8 mouse cellular contexts compared by ENCODE assay signal in genomic region chr15:95792261-95793260, GRCm38 (mm10). TPM values are rescaled to one million over a fixed set of nuclear protein-coding genes. Genes with fewer than 3 reads are reported as not detected.
A peak's percentile ranks its signal among the peaks of the same experiment; 100 is the strongest.
DNase-seq lines count a peak whose midpoint lies in the region; ATAC-seq lines count a peak whose summit lies in the region.

No protein-coding gene starts in this region.

- peaks cover 47% of the 10 kb centered on the region for H3K4me1 ChIP-seq in kidney, embryonic 14.5 days (ENCODE audit: control insufficient read depth, insufficient read depth, low read length)
- peaks cover 48% of the 10 kb centered on the region for H3K4me1 ChIP-seq in hindbrain, embryonic 10.5 days (replicated peaks)

- H3K9me3 ChIP-seq in kidney, embryonic 14.5 days (ENCODE audit: control insufficient read depth, low read length) = no peaks in the 10 kb centered on the region
- no peaks in the 10 kb centered on the region for H3K9me3 ChIP-seq in hindbrain, embryonic 10.5 days

- no peak overlapping the region for H3K9ac ChIP-seq in kidney, embryonic 14.5 days (ENCODE audit: low read depth, low read length)

- DNase-seq in kidney, adult 18-20 months = no peak
- DNase-seq in ZHBTc4 (ENCODE audit: low read depth, low spot score) = peak; percentile 42
- peak; percentile 43 for DNase-seq in hindbrain, embryonic 10.5 days (ENCODE audit: low spot score)
- DNase-seq in lung, postnatal 10 days = peak; percentile 55
- peak; percentile 67 for DNase-seq in splenic B cell, adult 2 months (ENCODE audit: low read depth, low spot score)
- DNase-seq in layer of hippocampus, adult 9-11 months = no peak
- DNase-seq in adrenal gland, adult 8-10 months = no peak

- peak overlapping the region; percentile 88; the same call in 1 of the 2 replicates for H3K4me2 ChIP-seq in kidney, embryonic 14.5 days (replicated peaks; ENCODE audit: low read depth, low read length)

- no peaks in the 10 kb centered on the region for H3K27me3 ChIP-seq in kidney, embryonic 14.5 days (ENCODE audit: control insufficient read depth, insufficient read depth, low read length)
- H3K27me3 ChIP-seq in hindbrain, embryonic 10.5 days (ENCODE audit: insufficient read depth, poor library complexity, severe bottlenecking) = peaks cover 20% of the 10 kb centered on the region
- H3K27me3 ChIP-seq in splenic B cell, adult 2 months (ENCODE audit: control insufficient read depth, insufficient read depth, low read length, poor library complexity, severe bottlenecking) = no peaks in the 10 kb centered on the region

- peak overlapping the region; percentile 61; the same call in 1 of the 2 replicates for H3K4me3 ChIP-seq in kidney, embryonic 14.5 days (ENCODE audit: low read length)
- peak overlapping the region; percentile 81; the same call in 1 of the 2 replicates for H3K4me3 ChIP-seq in hindbrain, embryonic 10.5 days

- no peak for ATAC-seq in kidney, embryonic 14.5 days (ENCODE audit: low FRiP score, low TSS enrichment)

- 78% methylated on average over 25 of the region's 25 CpGs for WGBS in kidney, embryonic 14.5 days
- WGBS in hindbrain, embryonic 10.5 days = 82% methylated on average over 25 of the region's 25 CpGs

- no peaks in the 10 kb centered on the region for H3K36me3 ChIP-seq in kidney, embryonic 14.5 days (ENCODE audit: control insufficient read depth, insufficient read depth, low read length)
- peaks cover 19% of the 10 kb centered on the region; the same call in 1 of the 2 replicates for H3K36me3 ChIP-seq in hindbrain, embryonic 10.5 days
- no peaks in the 10 kb centered on the region for H3K36me3 ChIP-seq in splenic B cell, adult 2 months (ENCODE audit: control insufficient read depth, insufficient read depth, low read length, poor library complexity, severe bottlenecking)

- H3K27ac ChIP-seq in kidney, embryonic 14.5 days (ENCODE audit: low read depth, low read length) = no peak overlapping the region
- no peak overlapping the region for H3K27ac ChIP-seq in hindbrain, embryonic 10.5 days

RNA-seq across cellular contexts. Expression of gene Ano6, which starts 1.9 kb away (rescaled TPM):
- 34.1 and 54.3 TPM in 2 replicates for polyA plus RNA-seq in kidney, embryonic 14.5 days (2014; fragmentation: Nextera tagmentation; extraction: Ambion mirVana)
- 31.1 and 31.5 TPM in 2 replicates for polyA plus RNA-seq in hindbrain, embryonic 10.5 days (2016; fragmentation: Nextera tagmentation; extraction: Ambion mirVana)
- total RNA-seq in adrenal gland, adult 8-10 months (2022) = 100 to 1,000 TPM in 2 of 4 experiments, 10 to 100 TPM in 2; 69.9 to 112 (median 92.1) TPM

Comparison
In these comparisons a context has a peak if more than half of its experiments do, and no peak if none do; other contexts are left out.
1. DNase-seq: peak in ZHBTc4 (single experiment), hindbrain, embryonic 10.5 days (single experiment), lung, postnatal 10 days (single experiment) and splenic B cell, adult 2 months (single experiment); none in kidney, adult 18-20 months (single experiment), layer of hippocampus, adult 9-11 months (single experiment) and adrenal gland, adult 8-10 months (single experiment).